Mouse (Mus musculus): ENCODE measurements around the gene Myadml2. TPM values are rescaled to one million over a fixed set of nuclear protein-coding genes. Genes with fewer than 3 reads are reported as not detected.

Myadml2 gene
- total and polyA plus RNA-seq, 3 experiments = 0.68 TPM; not detected in 2

GRCm38 (mm10) chr11:120624680-120625111 lies 23.3 kb downstream of the Myadml2 start (continued):
- TF ChIP-seq NRF1 (IDR thresholded peaks at IDR 0.05; ENCODE audit: low read depth, low read length) (peak; percentile 97), HCFC1 (IDR thresholded peaks at IDR 0.05; ENCODE audit: low read depth, low read length) (peak; percentile 89)

- peaks cover 27 to 52% of the 10 kb centered on the region in 2 experiments for H3K4me1 ChIP-seq (ENCODE audit: control insufficient read depth in 1 of 2, insufficient read depth in 2 of 2)
- peaks cover 55 to 77% of the 10 kb centered on the region in 2 experiments for H3K36me3 ChIP-seq (replicated peaks in 1 of 2; ENCODE audit: control insufficient read depth in 1 of 2, insufficient read depth in 1 of 2, low read length in 1 of 2)
- peak; percentile 74 for DNase-seq (ENCODE audit: extremely low read depth)
- dilution Hi-C loops (cut with MboI; ENCODE audit: extremely low pct_ligation_motif_present, extremely low pct_unique_long_range_greater_than_20kb, low sequenced_read_pairs) = no loop called here
- H3K27me3 ChIP-seq (replicated peaks) = no peaks in the 10 kb centered on the region
- TF ChIP-seq RAD21 (IDR thresholded peaks at IDR 0.05; ENCODE audit: low read depth, low read length) (peak; percentile 88), RCOR1 (conservative IDR thresholded peaks at IDR 0.05; ENCODE audit: low read depth, low read length) (no peak), NELFE (IDR thresholded peaks at IDR 0.05; ENCODE audit: low read depth, low read length) (no peak), CHD2 (IDR thresholded peaks at IDR 0.05; ENCODE audit: low read length) (no peak), CHD1 (IDR thresholded peaks at IDR 0.05; ENCODE audit: low read depth, low read length) (peak; percentile 80; the same call in 1 of the 2 replicates), ZC3H11A (IDR thresholded peaks at IDR 0.05; ENCODE audit: low read depth, low read length) (peak; percentile 77), KAT2A (IDR thresholded peaks at IDR 0.05; ENCODE audit: insufficient replicate concordance, low read length) (no peak), CTCF (conservative IDR thresholded peaks at IDR 0.05 in 1 of 2, IDR thresholded peaks at IDR 0.05 in 1 of 2; ENCODE audit: low read depth in 2 of 2, low read length in 2 of 2) (peak; percentile 40 to 96; a peak in 3 of 4 replicates), TBP (conservative IDR thresholded peaks at IDR 0.05; ENCODE audit: low read depth, low read length) (no peak), TCF12 (IDR thresholded peaks at IDR 0.05; ENCODE audit: low read depth, low read length) (peak; percentile 44; the same call in 1 of the 2 replicates), NRF1 (IDR thresholded peaks at IDR 0.05; ENCODE audit: low read depth, low read length) (peak; percentile 50; the same call in 1 of the 2 replicates), GABPA (IDR thresholded peaks at IDR 0.05; ENCODE audit: insufficient replicate concordance, low read depth, low read length) (no peak), SMC3 (IDR thresholded peaks at IDR 0.05; ENCODE audit: low read depth, low read length) (peak; percentile 93), MXI1 (IDR thresholded peaks at IDR 0.05; ENCODE audit: low read depth, low read length) (peak; percentile 82), MAZ (IDR thresholded peaks at IDR 0.05; ENCODE audit: low read depth, low read length) (0 out of 2 replicates have a peak, but pooled peaks have one; percentile 11), UBTF (IDR thresholded peaks at IDR 0.05; ENCODE audit: low read depth, low read length) (peak; percentile 87; the same call in 1 of the 2 replicates), MYC (IDR thresholded peaks at IDR 0.05; ENCODE audit: low read depth, low read length) (peak; percentile 68; the same call in 1 of the 2 replicates), SIN3A (IDR thresholded peaks at IDR 0.05; ENCODE audit: low read length) (0 out of 2 replicates have a peak, but pooled peaks have one; percentile 45)
- no peaks in the 10 kb centered on the region for H3K9me3 ChIP-seq (replicated peaks; ENCODE audit: low read length)
- H3K79me2 ChIP-seq (replicated peaks; ENCODE audit: control insufficient read depth, extremely low read depth, insufficient read depth, poor library complexity, severe bottlenecking) = peaks cover 26% of the 10 kb centered on the region
- H3K9ac ChIP-seq (ENCODE audit: insufficient read depth, low read depth) = peak overlapping the region; percentile 93
- peak overlapping the region; percentile 82 to 100 (median 100) for H3K4me3 ChIP-seq (replicated peaks in 1 of 3; ENCODE audit: low read depth in 2 of 3, low read length in 2 of 3, poor library complexity in 1 of 3)
- peak overlapping the region; percentile 83 for H3K27ac ChIP-seq (ENCODE audit: insufficient read depth, low read depth)
- peak overlapping the region; percentile 86 for H3K4me2 ChIP-seq (ENCODE audit: insufficient read depth, low read depth, poor library complexity, severe bottlenecking)
- in situ Hi-C loops (cut with MboI; ENCODE audit: low pct_ligation_motif_present, low pct_unique_long_range_greater_than_20kb, low sequenced_read_pairs) = loop anchor here (10.0 kb wide), 1 partner anchor 61 kb away; no protein-coding TSS in a partner anchor
Observed at GRCm38 (mm10) chr11:120623961-120624679, 23.8 kb downstream of the Myadml2 start.
